Mouse (Mus musculus): ENCODE results near the gene Arsb.

DNA sequence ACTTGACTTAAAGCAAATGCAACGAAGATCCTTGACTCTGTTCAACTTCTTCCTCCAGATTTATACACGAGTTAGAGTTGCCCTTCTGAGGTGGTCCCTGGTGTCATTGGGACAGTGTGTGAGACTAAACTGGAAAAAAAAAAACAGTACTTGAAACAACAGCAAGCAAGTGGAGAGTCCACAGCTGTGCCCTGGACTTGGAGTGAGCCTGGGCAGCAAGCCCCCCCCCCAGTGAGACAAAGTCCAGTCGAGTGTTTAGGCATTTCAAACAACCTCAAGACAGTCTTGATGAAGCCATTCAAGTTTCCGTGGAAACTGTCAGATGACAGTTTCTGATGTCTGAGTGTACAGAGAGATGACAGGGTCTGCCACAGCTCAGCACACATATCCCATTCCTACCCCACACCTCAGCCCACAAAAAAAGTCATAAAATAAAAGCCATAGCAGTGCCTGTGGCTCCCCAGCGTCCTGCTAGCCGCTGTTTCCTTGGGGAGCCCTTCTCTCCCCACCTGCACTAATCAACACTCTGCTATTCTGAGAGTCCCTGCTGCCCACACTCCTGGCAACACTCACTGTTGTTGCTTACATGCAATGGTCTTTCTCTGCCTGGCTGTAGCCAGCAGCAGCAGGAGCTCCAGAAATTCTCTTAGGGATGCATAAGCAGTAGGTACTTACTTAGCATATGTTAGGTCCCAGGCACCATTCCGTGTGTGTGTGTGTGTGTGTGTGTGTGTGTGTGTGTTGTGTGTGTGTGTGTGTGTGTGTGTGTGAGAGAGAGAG is 159.3 kb downstream of the Arsb start:
- TF ChIP-seq POLR2A (IDR thresholded peaks at IDR 0.05; ENCODE audit: low read depth, low read length): no peak
- no peak for TF ChIP-seq CTCF (IDR thresholded peaks at IDR 0.05; ENCODE audit: borderline replicate concordance, insufficient read depth, low read length)
